Mouse (Mus musculus): ENCODE measurements at regions not wholly inside any gene's neighbourhood (a gene's known extent, or its start where the extent isn't known, plus 50 kb on each side); places are given as distances from the start of the nearest gene placed in this dataset.
"Not testable (repeated sequence)": the region's sequence is repeated elsewhere in the genome, so short reads cannot be mapped to it uniquely, and the experiment has no call there.

GRCm38 (mm10) chr9:104496220-104496619 lies 50.9 kb upstream of the Cpne4 start:
- DNase-seq, result no peak

GRCm38 (mm10) chr9:104490696-104491095 lies 56.4 kb upstream of the Cpne4 start:
- DNase-seq, result no peak

- no peak for DNase-seq
Measured at GRCm38 (mm10) chr9:104489383-104489782, 57.7 kb upstream of the Cpne4 start.

GRCm38 (mm10) chr9:104482440-104482839 lies 64.6 kb upstream of the Cpne4 start:
- no peak for DNase-seq

- DNase-seq, result no peak
Measured at GRCm38 (mm10) chr9:104480683-104481082, 66.4 kb upstream of the Cpne4 start.

- DNase-seq, result no peak
Measured at GRCm38 (mm10) chr9:104474831-104475230, 72.3 kb upstream of the Cpne4 start.

GRCm38 (mm10) chr9:104467238-104467637 lies 79.8 kb upstream of the Cpne4 start:
- DNase-seq, result no peak

- no peak for DNase-seq
Measured at GRCm38 (mm10) chr9:104463701-104464100, 83.4 kb upstream of the Cpne4 start.

- no peak for DNase-seq
Measured at GRCm38 (mm10) chr9:104460133-104460532, 87.0 kb upstream of the Cpne4 start.

- DNase-seq, result no peak
Measured at GRCm38 (mm10) chr9:104457635-104458034, 89.5 kb upstream of the Cpne4 start.

GRCm38 (mm10) chr9:104448577-104449165 lies 98.4 kb upstream of the Cpne4 start:
- no peak for DNase-seq

GRCm38 (mm10) chr9:104444906-104445305 lies 102.2 kb upstream of the Cpne4 start:
- peak; percentile 59 to 67 for DNase-seq

GRCm38 (mm10) chr9:104443236-104443635 lies 103.8 kb upstream of the Cpne4 start:
- no peak for DNase-seq

GRCm38 (mm10) chr9:104413021-104413420 lies 75.5 kb upstream of the Acpp start:
- no peak for DNase-seq

- DNase-seq, result peak; percentile 24 to 41
Measured at GRCm38 (mm10) chr9:104410211-104410610, 72.7 kb upstream of the Acpp start.

- DNase-seq, result no peak
Measured at GRCm38 (mm10) chr9:104409381-104409780, 71.8 kb upstream of the Acpp start.

GRCm38 (mm10) chr9:104408571-104409294 lies 71.2 kb upstream of the Acpp start:
- peak; percentile 4 to 6 for DNase-seq

GRCm38 (mm10) chr9:104407559-104408376 lies 70.2 kb upstream of the Acpp start:
- DNase-seq, result peak; percentile 6 to 9

GRCm38 (mm10) chr9:104407011-104407410 lies 69.5 kb upstream of the Acpp start:
- DNase-seq, result no peak

- DNase-seq, result no peak
Measured at GRCm38 (mm10) chr9:104406491-104406890, 68.9 kb upstream of the Acpp start.

- no peak for DNase-seq
Measured at GRCm38 (mm10) chr9:104403863-104404262, 66.3 kb upstream of the Acpp start.

- no peak for DNase-seq
Measured at GRCm38 (mm10) chr9:104401673-104402072, 64.1 kb upstream of the Acpp start.

- no peak for DNase-seq
Measured at GRCm38 (mm10) chr9:104399927-104400326, 62.4 kb upstream of the Acpp start.

- not testable (repeated sequence) for DNase-seq
Measured at GRCm38 (mm10) chr9:104398484-104398883, 60.9 kb upstream of the Acpp start.

Measured in B cell, adult 2 months (primary cell).